Mouse (Mus musculus): ENCODE results near the gene Oasl1.

Oasl1 gene

DNA sequence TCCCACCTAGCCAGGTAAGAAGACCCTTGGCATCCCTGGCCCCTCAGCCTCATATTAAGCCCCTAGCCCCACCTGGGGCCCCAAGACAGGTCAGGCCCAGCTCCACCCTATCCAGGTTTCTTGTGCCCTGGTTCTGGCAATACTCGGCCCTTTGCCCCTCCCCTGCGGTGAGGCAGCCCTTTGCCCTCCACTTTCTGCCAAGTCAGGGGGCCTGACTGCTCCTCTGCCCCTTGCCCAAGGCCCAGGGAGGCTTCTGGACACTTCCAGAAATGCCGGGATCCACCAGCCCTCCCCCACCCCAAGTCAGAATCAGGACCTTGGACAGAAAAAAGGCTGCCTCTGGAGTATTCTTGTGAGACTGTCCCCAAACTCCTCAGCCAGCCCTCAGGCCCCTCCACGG lies 46.0 kb downstream of the Oasl1 start:
- no peak for DNase-seq (ENCODE audit: low spot score)

DNA sequence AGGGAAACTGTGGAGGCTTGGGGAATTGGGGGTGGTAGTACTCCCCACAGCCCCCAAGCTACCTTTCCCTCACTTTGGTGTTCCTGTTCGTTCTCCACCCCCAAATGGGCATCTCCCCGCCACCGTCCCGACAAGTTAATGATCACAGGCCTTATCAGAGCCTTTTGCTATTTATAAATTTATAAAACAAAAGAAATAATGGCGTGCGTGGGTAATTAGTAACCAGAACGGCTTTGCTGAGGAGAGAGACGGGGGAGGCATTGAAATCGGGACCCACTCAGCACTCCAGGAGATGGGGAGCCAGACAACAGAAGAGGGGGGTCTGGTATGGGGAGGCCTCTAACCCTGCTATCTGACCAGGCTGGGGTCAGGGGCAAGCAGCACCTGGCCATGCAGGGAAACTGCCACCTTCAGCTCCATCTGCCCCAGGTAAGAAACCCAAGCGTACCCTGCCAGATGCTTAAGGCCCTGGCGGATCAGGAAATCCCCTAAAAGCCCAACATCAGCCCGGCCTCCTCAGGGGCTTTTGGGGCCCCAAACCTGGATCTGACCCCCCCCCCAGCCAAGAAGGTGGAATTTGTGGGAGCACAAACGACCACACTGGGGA lies 46.7 kb downstream of the Oasl1 start:
- no peak for DNase-seq (ENCODE audit: low spot score)

DNA sequence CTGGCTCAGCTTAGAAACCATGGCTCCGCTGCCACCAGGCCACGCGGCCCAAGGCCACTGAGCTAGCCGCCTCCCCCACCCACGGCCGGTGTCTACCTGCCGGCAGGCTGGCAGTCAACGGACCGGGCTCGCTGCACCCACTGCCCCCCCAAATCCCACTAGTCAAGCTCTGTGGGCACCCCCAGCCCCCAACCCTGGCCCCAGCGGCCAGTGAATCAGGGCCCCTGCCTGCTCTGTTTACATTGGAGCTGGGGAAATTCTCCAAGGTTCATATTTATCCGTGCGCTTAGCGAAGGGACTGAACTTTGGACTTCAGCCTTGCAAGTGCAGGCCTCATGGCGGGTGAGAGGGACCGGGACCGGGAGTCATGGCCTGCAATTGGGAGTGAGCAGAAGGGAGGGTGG lies 47.8 kb downstream of the Oasl1 start, which contains the start of gene Hnf1a:
Hnf1a (minus strand) TSS at position 271 of the 404 bp plus-strand sequence.
- no peak for DNase-seq (ENCODE audit: low spot score)

DNA sequence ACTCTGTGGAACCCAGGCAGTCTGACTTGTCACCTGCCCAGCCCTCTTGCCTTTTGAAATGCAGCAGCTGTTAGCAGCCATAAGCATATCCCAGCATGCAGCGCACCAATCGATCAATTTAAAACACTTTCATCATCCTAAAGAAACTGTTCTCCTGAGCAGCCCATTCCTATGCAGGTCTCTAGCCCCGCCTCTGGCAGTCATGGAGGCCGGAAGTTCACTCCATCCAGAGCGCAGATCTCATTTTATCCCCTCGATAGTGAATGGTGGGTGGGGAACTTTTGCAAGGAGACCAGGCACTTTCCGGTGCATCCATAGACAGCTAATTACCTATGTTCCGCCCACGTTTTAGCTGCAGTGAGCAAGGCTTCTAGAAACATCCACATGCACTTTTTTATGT lies 49.2 kb downstream of the Oasl1 start:
- DNase-seq (ENCODE audit: low spot score): no peak

DNA sequence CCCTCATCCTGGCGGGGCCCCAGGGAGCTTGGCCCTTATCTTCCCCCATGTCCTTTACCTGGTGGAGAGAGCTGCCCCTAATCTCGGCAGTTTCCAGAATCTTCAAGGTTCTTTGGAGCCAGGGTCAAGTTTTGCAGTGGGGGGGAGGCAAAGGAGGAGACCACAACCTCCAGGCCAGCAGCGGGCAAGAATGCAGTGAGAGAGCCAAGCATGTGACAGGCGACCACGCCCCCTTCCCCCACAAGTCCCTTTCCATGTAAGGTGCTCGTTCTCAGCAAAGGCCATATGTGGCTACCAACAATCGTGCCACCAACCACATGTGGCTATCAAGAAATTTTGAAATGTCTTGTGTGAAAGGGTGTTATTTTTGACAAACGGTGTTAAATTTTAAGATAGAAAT lies 50.1 kb downstream of the Oasl1 start:
- DNase-seq (ENCODE audit: low spot score): no peak

DNA sequence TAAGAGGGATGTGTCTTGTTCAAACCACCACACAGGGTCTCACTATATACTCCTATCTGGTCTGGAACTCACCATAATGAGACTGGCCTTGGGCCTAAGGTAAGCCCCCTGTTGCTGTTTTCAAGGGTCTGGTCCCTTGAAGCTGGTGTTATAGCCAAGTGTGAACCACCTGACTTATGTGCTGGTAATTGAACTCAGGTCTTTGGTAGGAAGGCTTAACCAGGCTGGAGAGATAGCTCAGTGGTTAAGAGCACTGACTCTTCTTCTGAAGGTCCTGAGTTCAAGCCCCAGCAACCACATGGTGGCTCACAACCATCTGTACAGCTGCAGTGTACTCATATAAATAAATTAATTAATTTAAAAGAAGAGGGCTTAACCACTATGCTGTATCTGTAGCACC lies 53.9 kb downstream of the Oasl1 start:
- no peak for DNase-seq (ENCODE audit: low spot score)

DNA sequence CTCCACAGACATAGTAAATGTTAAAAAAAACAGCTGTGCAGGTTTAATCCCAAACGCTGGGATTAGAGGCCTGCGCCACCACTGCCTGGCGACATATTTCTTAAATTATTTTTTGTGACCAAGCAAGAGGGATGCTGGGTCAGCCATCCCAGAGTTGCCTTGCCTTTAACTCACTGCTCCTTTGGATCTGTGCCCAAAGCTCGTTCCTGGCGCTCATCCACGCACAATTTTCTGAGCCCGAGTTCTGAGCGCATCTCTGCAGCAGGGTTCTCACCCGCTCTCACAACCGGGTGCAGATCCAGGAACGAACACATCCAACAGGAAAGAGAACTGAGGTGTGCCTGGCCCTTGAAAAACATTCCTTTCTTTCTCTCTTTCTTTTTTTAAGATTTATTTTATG lies 55.4 kb downstream of the Oasl1 start:
- DNase-seq (ENCODE audit: low spot score): no peak

DNA sequence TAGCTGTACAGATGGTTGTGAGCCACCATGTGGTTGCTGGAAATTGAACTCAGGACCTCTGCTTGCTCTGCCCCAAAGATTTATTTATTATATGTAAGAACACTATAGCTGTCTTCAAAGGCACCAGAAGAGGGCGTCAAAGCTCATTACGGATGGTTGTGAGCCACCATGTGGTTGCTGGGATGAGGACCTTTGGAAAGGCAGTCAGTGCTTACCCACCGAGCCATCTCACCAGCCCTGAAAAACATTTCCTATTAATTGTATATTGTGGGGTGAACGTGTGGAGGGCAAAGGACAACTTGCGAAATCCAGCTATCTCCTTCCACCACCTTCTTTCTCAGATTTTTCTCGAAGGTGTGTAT lies 55.8 kb downstream of the Oasl1 start:
- DNase-seq (ENCODE audit: low spot score): peak; percentile 72

DNA sequence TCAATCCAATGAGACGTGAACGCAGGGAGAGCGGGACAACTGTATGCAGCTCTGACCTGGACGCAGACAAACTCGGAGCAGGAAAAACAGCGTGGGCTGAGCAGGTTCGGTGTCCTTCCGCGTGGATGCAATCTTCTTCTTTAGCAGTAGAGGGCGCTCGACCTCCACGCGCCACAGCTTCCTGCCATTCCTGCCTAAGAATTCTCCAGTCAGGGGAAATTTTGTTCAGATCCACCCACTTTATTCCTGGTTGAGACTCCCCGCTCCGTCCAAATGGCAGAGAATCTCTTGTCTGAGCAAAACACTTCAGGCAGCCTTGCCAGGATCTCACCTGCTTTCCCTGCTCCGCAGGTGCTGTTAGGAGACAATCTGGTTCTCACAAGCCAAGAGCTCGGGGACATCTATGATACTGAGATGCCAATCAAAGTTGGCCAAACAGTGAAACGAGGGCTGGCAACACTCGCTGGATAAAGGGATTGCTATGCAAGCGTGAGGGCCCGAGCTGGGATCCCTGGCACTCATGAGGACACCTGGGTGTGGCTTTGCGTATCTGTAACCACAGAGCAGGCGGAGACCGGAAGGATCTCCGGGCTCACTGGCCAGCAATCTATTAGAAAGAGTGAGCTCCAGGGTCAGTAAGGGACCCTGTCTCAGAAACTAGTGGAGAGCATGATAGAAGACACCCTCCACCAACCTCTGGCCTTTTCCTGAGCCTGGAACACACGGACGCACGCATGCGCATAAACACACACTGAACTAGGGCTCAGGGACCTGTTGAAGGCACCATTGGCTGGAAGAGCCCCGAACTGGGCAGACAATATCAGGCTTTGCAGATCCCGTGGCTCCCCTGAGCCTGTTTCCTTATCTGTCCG lies 56.4 kb downstream of the Oasl1 start:
- DNase-seq (ENCODE audit: low spot score): peak; percentile 89

DNA sequence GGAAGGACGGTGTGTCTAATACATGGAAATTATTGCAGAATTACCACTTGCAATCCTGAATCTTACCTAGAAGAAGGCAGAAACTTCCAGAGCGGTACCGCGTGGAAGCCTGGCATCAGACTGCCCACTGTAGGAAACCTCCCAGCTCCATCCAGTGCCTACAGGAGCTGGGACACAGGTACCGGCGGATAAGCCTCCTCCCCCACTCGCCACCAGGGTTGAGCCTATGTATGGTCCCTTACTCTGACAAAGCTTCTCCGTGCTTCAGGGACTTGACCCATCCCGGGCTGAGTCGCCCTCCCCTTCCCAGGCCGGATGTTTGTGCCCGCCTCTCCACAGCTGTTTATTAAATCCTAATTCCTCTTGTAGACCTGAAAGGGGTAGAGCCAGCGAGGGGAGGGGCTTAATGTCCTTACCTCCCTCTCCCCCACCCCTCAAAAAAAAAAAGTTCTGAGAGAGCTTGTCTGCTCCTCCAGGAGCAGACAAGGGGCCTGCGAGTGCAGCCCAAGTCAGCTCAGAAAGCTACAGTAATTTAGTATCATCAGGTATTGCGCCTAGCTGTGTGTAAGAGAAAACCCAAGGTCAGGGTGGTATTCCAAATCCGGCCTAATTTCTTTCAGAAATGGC lies 57.2 kb downstream of the Oasl1 start:
- no peak for DNase-seq (ENCODE audit: low spot score)

DNA sequence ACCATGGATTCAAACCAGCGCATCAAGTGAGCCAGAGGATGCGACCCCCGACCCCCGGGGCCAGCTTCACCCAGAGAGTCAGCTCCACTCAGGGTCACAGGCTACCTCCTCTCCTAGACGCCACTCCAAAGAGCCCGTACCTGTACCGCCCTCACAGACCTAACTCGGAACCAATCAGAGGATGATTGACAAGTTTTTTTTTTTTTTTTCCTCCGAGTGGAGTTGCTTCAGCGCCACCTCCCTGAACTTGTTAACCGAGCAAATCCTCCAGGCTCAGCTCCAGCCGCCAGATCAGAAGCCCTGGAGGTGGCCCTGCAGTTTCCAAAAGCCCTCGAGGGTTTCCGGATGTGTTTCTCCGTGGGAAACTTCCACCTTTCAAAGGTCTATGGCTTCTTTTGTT lies 59.0 kb downstream of the Oasl1 start:
- no peak for DNase-seq (ENCODE audit: low spot score)

DNA sequence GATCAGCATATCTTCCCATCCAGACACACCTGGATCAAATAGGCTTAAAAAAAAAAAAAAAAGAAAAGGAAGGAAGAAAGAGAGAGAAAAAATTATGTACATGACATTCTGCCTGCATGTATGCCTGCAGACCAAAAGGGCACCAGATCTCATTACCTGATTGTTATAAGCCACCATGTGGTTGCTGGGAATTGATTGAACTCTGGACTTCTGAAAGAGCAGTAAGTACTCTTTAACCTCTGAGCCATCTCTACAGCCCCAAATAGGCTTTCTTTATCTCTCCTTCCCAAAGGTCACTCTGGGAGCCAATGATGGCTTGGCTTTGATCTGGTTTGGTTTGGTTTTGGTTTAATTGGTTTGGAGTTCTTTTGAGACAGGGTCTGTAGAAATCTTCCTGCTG lies 62.0 kb downstream of the Oasl1 start:
- DNase-seq (ENCODE audit: low spot score): no peak

All from retina, embryonic 14.5 days (tissue).